Mouse (Mus musculus) hematopoietic stem cell, adult 5-6 weeks (primary cell): ENCODE results near the gene Prx. TPM values are rescaled to one million over a fixed set of nuclear protein-coding genes. Genes with fewer than 3 reads are reported as not detected.

Source experiments
- ATAC-seq, 2 experiments: fragments of 125-278 bp in 1 of 2; replicated peaks in 1 of 2; 2 replicates each; pipeline ENCODE4 v1.8.0; 2016 to 2017; ENCODE audit warnings: inconsistent platforms in 2 of 2, mild to moderate bottlenecking in 2 of 2, moderate number of reproducible peaks in 2 of 2, low read depth in 1 of 2, moderate TSS enrichment in 1 of 2; ENCODE audit not compliant: low FRiP score in 2 of 2, poor library complexity in 2 of 2, severe bottlenecking in 2 of 2, insufficient read depth in 1 of 2, low TSS enrichment in 1 of 2
- total RNA-seq: library from RNA; stranded (forward); fragments of 172-1452, 232-1000 nt; gene quantifications from 2 replicates; pipeline ENCODE4 v1.2.3, GENCODE M21; 2017

Prx gene
- total RNA-seq, result 1.1 and 1.5 TPM in 2 replicates

DNA sequence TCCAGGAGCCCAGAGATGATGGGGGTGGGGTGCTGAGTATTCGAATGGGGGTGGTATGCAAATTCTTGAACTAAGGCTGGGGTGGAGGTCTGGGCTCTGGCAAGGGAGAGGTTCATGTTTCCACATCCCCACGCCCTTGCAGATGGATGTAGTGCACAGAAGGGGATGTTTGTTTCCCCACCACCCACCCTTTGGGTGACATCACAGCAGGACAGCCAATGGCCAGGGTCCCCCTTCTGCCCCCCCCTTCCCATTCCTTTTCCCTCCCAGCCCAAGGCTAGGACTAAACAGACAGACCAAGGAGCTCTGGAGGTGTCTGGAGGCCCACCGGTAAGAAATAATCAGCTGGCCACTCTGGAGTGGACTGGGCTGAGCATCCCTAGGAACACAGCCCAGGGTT lies at the start of gene Prx:
Gene Prx, plus strand, starts transcription at position 289 of the 400 bp plus-strand sequence.
- ATAC-seq, result no peak

DNA sequence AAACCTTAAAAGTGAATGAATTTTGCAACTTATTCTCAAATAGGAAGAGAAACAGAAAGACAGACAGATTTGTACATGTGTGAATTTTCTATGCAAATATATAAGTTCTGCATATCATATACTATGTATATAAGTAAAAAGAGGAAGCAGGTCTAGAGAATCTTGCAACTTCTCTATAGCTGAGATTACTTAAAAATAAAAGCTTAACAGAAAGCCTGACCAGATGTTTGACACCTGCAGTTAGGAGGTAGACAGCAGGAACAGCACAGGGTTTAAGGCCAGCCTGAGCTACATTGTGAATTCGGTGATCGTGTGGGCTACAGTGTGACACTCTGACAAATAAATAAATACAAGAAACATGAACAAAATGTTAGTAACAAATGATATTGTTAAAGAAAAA lies 47.8 kb upstream of the Prx start:
- ATAC-seq, result no peak

DNA sequence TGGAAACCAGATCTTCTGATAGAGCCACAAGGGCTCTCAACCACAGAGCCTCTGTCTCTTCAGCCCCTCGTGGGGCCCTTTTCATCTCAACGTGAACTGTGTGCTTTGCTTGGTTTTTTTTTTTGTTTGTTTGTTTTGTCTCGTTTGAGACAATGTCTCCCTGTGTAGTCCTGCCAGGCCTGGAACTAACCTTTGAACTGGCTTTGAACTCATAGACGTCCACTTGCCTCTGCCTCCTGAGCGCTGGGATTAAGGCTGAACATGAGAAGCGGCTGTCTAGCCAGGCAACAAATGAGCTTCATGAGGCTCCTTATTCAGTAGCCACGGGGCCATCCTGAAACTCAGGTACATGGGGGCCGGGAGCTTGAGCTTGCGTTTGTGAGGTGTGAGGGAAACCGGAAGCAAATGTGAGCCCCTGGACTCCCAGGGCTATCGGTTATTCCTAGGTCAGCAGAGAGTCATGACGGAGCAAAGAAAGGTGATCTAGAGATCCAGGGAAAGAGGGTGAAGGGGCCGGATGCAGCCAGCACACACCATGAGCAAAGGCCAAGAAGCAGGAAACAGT lies 46.8 kb upstream of the Prx start:
- no peak for ATAC-seq

DNA sequence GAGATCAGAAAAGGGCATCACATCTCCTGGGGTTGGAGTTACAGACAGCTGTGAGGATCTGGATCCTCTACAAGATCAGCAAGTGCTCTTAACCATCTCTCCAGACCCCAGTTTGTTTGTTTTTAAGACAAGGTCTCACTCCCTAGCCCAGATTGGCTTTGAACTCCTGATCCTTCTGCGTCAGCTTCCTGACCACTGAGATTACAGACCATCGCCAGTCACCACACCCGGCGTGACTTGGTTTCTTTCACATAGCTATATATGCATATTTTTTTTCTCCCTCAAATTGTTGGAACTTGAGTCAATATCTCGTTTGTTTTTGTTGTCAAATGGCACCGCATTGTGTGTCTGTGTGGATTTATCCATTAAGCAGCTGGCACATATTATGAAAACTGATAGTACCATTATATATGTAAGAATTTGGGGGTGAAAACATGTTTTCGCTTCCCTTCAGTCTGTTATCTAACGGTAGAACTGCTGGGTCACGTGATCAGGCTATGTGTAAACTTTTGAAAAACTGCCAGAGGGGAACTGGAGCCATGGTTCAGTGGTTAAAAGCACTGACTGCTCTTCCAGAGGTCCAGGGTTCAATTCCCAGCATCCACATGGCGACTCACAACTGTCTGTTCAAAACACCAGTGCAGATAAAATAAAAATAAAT lies 44.5 kb upstream of the Prx start:
- no peak for ATAC-seq

DNA sequence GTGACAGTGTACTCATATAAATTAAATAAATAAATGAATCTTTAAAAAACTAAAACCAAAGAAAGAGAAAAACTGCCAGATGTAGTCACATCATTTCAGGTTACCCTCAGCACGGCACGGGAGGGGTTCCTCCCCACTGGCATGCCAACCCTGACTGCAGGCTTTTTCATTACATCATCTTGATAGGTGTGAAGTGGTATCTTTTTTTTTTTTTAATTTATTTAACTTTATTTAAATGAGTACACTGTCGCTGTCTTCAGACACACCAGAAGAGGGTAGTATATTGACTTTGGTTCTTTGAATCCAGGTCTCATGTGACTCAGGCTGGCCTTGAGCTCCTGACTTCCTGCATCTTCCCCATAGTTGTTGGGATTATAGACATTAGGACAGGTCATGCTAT lies 43.9 kb upstream of the Prx start:
- ATAC-seq, result no peak

DNA sequence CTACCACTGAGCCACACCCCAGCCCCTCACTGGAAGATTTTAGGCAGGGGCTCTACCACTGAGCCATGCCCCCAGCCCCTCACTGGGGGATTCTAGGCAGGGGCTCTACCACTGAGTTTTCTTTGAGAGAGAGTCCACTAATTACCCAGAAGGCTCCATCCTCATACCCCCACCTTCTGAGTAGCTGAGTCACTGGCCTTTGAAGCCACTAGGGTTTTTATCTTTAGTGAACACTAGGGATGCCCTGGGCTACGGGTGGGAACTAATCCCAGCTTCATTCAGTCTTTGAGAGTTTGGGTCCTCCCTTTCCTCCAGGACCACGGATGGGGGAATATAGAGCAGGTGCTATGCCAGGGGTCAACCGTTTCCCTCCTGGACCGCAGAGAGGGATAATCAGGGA lies 40.5 kb upstream of the Prx start:
- ATAC-seq, result no peak

DNA sequence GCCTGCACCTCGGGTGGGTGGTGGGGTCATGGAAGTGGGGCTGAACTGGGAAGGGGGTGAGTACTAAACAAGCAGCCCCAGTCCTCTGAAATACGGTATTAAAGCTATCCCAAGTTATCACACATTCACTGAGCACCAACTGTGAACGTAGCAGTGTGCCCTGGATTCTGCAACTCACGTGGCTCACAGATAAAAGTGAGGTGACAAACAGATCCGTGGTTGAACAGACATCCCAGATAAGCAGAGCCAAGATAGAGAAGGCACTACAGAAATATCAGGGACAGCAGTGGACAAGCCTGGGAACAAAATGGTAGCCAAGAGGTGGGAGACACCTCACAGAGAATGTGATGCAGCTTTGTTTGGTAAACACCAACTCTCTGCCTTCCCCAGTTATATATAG lies 39.5 kb upstream of the Prx start:
- ATAC-seq, result no peak

DNA sequence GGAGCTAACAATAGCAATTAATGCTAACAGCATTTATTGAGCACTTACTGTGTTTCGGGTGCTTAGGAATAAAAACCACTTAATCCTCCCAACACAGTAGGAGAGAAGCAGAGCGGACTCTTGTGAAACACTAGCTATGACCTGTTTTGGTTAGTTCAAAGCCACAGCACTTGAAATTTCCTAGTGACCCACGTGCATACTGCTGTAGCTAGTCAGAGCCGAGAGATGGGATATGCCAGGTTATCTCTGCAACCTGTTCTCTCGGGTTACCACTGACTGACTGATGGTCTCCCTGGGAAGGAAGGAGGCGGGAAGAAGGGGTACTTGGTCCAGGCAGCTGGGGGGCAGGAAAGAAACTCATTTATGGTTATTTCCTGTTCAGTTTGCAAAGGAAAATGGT lies 38.6 kb upstream of the Prx start:
- ATAC-seq, result peak in 1 of 2 experiments; percentile 29; a peak in 2 of 4 replicates

DNA sequence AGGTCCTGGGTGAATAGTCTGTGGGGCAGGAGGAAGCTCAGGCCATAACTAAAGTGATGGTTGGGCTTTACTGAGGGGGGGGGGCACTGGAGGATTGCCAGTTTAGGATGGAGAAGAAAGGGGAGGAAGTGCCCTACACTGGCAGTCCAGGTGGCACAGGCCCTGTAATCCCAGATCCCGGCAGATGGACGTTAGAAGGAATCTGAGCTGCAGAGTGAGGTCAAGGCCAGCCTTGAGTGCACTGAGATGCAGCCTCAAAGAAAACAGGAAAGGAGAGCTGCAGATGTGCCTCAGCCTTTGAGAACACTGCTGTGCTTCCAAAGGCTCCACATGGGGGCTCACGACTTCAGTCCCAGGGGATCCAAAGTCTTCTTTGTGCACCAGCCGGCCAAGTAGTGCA lies 31.5 kb upstream of the Prx start:
- no peak for ATAC-seq

DNA sequence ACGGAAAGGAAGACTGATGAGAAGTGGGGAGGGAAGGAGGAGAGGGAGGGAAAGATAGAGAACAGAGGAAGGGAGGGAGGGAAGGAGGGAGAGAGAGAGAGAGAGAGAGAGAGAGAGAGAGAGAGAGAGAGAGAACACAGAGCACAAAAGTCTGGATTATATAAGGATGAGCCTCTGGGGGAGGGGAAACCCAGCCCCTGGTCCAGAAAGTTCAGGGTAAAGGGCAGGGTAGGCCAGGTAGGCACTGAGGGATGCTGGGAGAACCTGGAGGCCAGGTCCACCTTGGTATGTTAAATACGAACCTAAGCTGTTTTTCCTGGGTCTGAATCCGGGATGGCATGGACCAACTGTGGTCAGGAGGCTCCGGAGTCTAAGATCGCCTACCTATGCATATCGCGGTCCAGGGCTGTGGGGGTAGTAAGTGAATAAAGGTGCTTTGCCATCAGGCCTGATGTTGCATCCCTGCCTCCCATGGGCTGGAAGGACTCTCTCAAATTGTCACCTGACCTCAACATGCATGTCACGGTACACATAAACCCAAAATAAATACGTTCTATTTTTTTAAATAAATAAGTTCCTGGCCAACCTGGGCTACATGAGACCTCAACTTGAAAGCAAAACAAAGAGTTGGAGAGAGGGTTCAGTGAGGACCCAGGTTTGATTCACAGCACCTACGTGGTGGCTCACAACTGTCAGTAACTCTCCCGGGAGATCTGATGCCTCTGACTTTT lies 27.6 kb upstream of the Prx start:
- ATAC-seq, result no peak

DNA sequence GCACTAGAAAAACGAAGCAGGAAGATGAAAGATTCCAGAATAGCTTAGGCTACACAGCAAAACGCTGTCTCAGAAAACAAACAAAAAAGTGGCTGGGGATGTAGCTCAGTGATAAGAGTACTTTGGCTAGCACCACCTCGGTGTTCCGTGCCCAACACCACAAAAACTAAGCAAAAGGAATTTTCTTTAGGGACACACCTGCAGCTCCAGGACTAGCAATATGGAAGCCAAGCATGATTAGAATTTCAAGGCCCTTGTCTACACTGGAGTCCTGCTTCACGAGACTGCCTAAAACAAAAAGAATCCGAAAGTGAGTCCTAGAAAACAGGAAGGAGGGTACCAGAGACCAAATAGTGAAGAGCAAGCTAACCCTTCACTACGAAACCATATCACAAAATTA lies 26.5 kb upstream of the Prx start:
- no peak for ATAC-seq

DNA sequence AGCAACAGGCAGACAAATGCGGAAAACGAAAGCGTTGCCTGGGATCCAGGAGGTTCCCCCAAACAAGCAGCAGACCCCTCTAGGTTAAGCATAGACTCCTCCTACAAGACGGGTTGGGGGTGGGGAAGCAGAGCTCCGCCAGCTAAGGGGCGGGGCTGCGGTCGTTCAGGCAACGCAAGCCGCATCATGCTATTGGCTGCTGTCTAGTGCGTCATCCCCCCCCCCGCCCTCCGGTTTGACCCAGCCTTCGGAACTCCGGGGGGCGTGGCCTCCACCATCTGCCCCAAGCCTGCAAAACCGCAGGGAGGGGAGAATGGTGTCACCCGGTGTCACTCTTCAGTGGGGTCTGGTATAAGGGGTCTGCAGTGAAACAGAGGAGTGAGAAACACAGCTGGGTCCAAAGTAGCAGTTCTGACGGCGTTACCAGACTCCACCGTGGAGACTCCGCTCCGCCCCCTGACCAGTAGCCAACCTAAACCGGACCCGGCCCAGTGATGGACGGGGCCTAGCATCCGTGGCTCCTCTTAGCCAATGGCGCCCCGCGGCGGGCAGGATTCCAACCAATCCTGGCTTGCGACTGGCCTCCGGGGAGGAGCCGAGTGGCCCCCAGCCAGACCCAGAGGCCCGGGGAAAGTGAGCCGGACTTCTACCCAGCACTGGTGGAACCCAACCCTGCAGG lies 25.8 kb upstream of the Prx start, which contains the start of gene Sertad3:
Gene Sertad3, plus strand, starts transcription at position 613 of the 679 bp plus-strand sequence.
- ATAC-seq, result peak; percentile 77 to 80

DNA sequence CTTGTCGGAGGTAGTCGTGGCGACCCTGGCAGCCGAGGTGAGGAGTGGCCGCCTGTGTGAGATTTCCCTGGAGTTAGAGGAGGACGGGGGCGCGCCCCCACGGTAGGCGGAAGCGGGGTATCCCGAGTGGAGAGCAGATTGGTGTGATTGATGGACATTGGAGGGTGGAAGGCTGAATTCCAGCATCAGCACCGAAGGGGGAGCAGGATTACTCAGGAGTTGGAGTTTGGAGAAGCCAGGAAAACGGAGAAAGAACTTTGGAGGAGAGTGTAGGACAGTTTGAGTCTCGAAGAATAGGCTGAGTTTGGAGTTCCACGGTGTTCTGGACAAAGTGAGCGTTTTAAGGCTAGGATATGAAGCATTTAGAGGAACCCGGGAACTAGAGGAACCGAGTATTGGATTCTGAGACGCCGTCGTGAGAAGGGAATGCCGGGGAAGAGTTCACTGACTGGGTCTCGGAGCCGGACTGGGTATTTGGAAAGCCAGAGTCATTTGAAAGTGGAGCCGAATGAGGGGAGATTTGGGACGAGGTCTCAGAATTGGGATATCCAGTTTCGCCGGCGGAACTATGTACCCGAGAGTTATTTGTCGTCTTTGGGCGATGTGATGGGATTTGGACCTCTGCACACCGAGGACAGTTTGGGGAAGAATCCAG lies 25.2 kb upstream of the Prx start:
- no peak for ATAC-seq

DNA sequence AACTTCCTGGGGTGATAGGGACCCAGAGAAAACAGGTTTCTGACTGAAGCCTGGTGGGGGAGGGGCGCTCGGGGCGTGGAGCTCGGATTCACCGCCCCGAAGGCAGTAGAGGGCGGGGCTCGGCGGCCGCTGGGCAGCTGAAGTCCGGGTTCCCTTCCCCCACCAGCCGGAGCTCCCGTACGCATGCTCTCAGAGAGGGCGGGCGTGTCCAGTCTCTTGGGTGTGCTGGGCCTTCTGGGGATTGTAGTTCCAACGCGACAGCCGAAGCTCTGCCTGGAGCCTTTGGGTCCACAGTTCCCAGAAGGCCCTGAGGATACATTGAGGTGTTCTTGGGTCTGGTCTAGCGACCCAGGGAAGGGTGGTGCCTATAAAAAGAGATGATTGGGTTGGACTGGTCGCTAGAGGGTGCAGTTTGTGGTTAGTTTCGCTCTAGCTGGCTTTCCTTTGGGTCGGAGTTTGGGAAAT lies 24.6 kb upstream of the Prx start:
- ATAC-seq, result peak; percentile 82 to 84

DNA sequence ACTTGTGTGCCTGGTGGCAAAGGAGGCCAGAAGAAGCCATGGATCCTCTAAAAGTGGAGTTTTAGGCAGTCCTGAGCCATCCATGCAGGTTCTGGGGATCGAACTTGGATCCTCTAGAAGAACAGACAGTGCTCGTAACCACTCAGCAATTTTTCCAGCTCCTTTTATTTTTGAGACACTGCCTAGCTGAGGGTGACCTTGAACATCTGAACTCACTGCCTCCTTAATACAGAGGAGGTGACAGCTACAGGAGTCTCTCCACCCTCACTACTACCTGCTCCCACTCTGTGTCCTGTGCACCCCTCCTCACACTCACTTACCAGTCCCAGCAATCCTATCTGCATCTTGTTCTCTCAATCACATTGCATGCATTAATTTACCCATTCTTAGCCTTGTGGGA lies 23.5 kb upstream of the Prx start:
- ATAC-seq, result no peak

DNA sequence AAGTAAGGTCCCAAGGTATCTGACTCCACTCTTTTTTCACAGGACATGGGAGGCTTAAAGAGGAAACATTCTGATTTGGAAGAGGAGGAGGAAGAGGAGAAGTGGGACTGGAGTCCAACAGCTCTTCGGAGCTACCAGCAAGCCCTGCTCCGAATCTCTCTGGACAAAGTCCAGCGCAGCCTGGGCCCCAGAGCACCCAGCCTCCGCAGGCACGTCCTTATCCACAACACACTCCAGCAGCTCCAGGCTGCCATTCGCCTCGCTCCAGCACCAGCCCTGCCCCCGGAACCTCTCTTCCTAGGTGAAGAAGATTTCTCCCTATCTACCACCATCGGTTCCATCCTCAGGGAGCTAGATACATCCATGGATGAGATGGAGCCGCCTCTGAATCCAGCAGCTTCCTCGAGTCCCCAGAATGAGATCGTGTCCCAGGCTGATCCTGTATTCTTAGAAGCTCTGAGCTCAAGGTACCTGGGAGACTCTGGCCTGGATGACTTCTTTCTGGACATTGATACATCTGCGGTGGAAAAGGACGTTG lies 23.0 kb upstream of the Prx start:
- ATAC-seq, result no peak

DNA sequence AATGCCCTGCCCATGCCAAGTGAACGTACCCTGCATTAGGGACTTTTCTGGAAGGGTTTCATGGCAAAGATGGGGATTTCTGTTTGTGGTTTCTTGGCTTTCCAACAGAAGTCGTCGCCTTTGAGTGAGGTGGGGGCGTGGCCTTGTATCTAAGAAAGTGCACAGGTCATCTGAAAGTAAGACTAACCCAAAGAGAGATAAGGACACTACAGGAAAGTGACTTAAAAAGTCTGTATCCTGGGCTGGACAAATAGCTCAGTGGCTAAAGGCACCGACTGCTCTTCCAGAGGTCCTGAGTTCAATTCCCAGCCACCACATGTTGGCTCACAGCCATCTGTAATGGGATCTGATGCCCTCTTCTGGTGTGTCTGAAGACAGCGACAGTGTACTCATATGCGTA lies 20.6 kb upstream of the Prx start:
- no peak for ATAC-seq
